Mouse (Mus musculus) limb, embryonic 13.5 days (tissue): ENCODE measurements around the gene Vmn1r203. TPM values are rescaled to one million over a fixed set of nuclear protein-coding genes. Genes with fewer than 3 reads are reported as not detected.
"Not testable (repeated sequence)": the region's sequence is repeated elsewhere in the genome, so short reads cannot be mapped to it uniquely, and the experiment has no call there.

Experiments
- ATAC-seq: fragments of 200-750 bp; cut with Nextera tagmentation; 2 replicates; pipeline ENCODE4 v1.8.0; 2017; ENCODE audit warnings: low read depth, moderate number of reproducible peaks, moderate TSS enrichment; ENCODE audit not compliant: low FRiP score
- H3K27ac ChIP-seq: fragments of 300-500 bp; sonication (generic); 2 replicates; pipeline ENCODE4 v1.5.1; 2015; ENCODE audit warnings: inconsistent platforms, mild to moderate bottlenecking, moderate library complexity
- H3K27me3 ChIP-seq: fragments of 300-500 bp; sonication (generic); 2 replicates; pipeline ENCODE4 v1.6.1; 2015; ENCODE audit warnings: mild to moderate bottlenecking, inconsistent platforms
- H3K36me3 ChIP-seq: fragments of 300-500 bp; sonication (generic); 2 replicates; pipeline ENCODE4 v1.6.1; 2015; ENCODE audit warnings: inconsistent platforms, mild to moderate bottlenecking, moderate library complexity
- H3K4me1 ChIP-seq: fragments of 300-500 bp; sonication (generic); 2 replicates; pipeline ENCODE4 v1.6.1; 2015; ENCODE audit warnings: inconsistent platforms
- H3K4me2 ChIP-seq: fragments of 300-500 bp; sonication (generic); replicated peaks from 2 replicates; pipeline ENCODE4 v1.6.1; 2015; ENCODE audit warnings: inconsistent platforms, mild to moderate bottlenecking, moderate library complexity
- H3K4me3 ChIP-seq: fragments of 300-500 bp; sonication (generic); 2 replicates; pipeline ENCODE4 v1.5.1; 2015; ENCODE audit warnings: moderate library complexity, mild to moderate bottlenecking, inconsistent platforms
- H3K9ac ChIP-seq: fragments of 300-500 bp; sonication (generic); 2 replicates; pipeline ENCODE4 v1.6.1; 2015; ENCODE audit warnings: mild to moderate bottlenecking, inconsistent platforms
- H3K9me3 ChIP-seq: fragments of 300-500 bp; sonication (generic); 2 replicates; pipeline ENCODE4 v1.6.1; 2016; ENCODE audit warnings: inconsistent platforms
- WGBS: fragments of 180-500 bp; shearing (Covaris S2); methylation state at CpG from one replicate; pipeline ENCODE4 v1.1.7; 2015; 5-methylcytosine and 5-hydroxymethylcytosine counted together
- polyA plus RNA-seq: library from polyadenylated mRNA; unstranded; fragments of >200 nt; fragmentation: Nextera tagmentation; extraction: Ambion mirVana; gene quantifications from 2 replicates; pipeline ENCODE4 v1.2.1, GENCODE M21; 2015

Vmn1r203 gene
- polyA plus RNA-seq = not detected in 2 replicates

DNA sequence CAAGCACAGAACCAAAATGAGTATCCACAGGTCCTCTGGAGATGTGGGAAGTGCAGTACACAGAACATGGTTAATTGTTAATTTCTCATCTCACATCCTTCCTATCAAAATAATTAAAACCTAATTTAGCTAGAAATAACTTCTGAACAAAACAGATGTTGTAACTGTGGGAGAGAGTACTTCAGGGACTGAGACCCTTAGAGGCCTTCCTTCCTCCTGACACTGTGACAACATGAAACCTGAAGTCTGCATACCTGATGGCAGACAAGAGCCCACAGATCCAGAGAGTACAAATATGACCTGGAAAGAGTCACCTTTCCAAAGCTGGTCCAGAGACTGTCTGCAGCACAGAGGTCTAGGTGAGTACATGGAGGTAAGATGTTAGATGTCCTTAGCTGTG is at the start of gene Vmn1r203:
Gene Vmn1r203, plus strand, starts transcription at position 301 of the 400 bp plus-strand sequence.
- ATAC-seq = no peak
- Histone ChIP-seq H3K27me3 (no peaks in the 10 kb centered on the region), H3K36me3 (no peaks in the 10 kb centered on the region)

DNA sequence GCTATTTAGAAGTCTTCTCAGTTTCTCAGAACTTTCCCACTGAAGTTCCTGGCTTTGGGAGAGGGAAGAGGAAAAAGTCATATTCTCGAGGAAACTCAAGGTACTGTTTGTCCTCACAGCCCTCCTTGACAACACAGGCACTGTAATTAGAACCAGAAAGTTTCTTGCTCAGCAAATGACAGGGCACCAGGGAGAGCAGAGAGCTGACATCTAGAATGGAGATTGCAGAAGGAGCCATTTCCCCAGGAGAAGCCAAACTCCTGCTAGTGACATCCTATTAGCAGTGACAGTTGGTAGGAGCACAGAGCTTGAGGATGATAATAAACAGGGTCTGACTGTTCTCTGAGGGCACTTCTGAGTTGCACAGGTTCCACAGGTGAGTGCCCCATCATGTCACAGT is 46.3 kb upstream of the Vmn1r203 start, which contains the start of gene Vmn1r201:
Gene Vmn1r201, plus strand, starts transcription at position 301 of the 400 bp plus-strand sequence.
- H3K4me3 ChIP-seq = no peak within 1 kb of the TSS

More for the DNA sequence above, at the start of gene Vmn1r203:
- Histone ChIP-seq H3K4me3 (no peak within 1 kb of the TSS), H3K4me1 (no peaks in the 10 kb centered on the region), H3K27ac (no peak within 1 kb of the TSS), H3K9me3 (no peaks in the 10 kb centered on the region), H3K4me2 (no peak within 1 kb of the TSS), H3K9ac (no peak within 1 kb of the TSS)

DNA sequence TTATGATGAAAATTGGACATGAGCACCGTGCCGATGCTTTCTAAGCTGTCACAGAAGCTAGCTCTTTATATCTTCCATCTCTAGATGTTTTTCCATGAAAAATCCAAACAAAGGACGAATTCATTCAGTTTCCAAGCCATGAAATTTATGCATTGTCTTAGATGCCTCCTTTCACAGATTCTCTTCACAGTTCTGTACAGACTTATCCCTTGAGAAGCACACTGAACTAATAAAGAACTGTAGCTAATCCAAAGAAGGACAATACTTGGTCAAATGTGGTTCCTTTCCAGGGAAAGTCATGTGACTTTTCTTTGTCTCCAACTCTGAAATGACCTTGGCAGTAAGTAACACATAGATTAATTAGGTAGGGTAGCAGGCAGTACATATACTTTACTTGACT is 15.5 kb upstream of the Vmn1r203 start:
- Histone ChIP-seq H3K36me3 (no peaks in the 10 kb centered on the region), H3K27me3 (no peaks in the 10 kb centered on the region), H3K4me1 (no peaks in the 10 kb centered on the region), H3K4me2 (no peak overlapping the region), H3K27ac (no peak overlapping the region), H3K9me3 (no peaks in the 10 kb centered on the region), H3K9ac (no peak overlapping the region), H3K4me3 (no peak overlapping the region)
- no peak for ATAC-seq
- WGBS = 74% methylated on average over 3 of the region's 3 CpGs

More for the DNA sequence above, 46.3 kb upstream of the Vmn1r203 start, which contains the start of gene Vmn1r201:
- Histone ChIP-seq H3K4me1 (no peaks in the 10 kb centered on the region), H3K9me3 (no peaks in the 10 kb centered on the region), H3K27ac (no peak within 1 kb of the TSS), H3K27me3 (no peaks in the 10 kb centered on the region), H3K4me2 (no peak within 1 kb of the TSS), H3K36me3 (no peaks in the 10 kb centered on the region), H3K9ac (no peak within 1 kb of the TSS)
- 42% methylated on average over 1 of the region's 1 CpGs for WGBS
- ATAC-seq = no peak

DNA sequence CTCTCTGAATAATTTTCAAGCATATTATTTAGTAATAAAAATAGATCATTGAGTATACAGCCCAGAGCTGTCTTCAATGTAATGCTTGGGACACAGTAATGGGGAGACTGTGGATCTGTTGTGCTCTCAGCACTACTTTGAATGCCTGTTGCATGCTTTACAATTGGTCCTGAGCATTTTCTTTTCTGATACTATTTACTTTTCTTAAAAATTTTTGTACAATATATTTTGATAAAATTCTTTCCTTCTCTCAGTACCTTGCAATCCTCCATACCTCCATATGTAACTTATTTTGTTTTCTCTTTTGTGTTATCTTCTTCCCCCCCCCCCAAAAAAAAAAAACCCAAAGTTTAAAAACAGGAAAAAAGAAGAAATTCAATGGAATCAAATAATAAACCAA is 12.6 kb upstream of the Vmn1r203 start, which contains the start of gene Vmn1r202:
Gene Vmn1r202, minus strand, starts transcription at position 101 of the 400 bp plus-strand sequence.
- Histone ChIP-seq H3K4me3 (no peak within 1 kb of the TSS), H3K27ac (no peak within 1 kb of the TSS), H3K36me3 (no peaks in the 10 kb centered on the region), H3K27me3 (no peaks in the 10 kb centered on the region), H3K9ac (no peak within 1 kb of the TSS), H3K4me2 (no peak within 1 kb of the TSS), H3K9me3 (no peaks in the 10 kb centered on the region), H3K4me1 (no peaks in the 10 kb centered on the region)
- ATAC-seq = no peak

DNA sequence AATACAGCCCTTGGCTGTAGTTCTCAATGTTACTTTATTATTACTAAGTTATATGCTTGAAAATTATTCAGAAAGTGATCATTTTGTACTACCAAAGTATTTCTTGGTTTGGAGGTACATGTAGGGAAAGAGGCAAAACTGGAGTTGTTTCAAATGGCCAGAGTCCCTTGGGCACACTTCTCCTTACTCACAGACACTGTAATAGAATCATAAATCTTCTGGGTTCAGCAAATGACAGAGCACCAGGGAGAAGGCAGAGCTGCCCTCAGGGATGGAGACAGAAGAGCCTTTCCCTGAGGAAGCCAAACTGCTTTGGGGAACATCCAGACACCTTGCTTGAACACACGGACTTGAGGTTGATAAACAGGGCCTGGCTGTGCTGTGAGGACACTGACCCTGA is 35.0 kb downstream of the Vmn1r203 start, which contains the start of gene Vmn1r204:
Gene Vmn1r204, plus strand, starts transcription at position 301 of the 400 bp plus-strand sequence.
- not testable (repeated sequence) for H3K27me3 ChIP-seq, H3K4me1 ChIP-seq, H3K9ac ChIP-seq, H3K36me3 ChIP-seq, ATAC-seq, H3K4me2 ChIP-seq, H3K4me3 ChIP-seq, H3K27ac ChIP-seq, H3K9me3 ChIP-seq
- 52% methylated on average over 1 of the region's 1 CpGs for WGBS

DNA sequence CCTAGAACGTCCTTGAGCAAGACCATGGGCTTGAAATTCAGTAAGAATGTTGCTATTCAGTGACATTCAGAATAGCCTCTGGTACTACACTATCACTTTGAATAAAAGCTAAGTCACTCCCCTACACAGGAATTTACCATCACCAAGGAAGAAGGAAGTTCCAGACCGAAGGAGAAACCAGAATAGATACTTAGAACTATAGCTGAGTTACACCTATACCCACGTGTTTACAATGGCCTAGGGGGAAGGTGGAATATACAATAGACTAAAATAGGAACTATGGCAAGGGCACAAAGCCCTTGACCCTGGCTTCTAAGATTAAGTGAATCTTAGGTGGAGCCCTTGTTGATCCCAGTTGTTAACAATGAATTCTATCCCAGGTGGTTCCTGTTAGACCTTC is 57.0 kb downstream of the Vmn1r203 start:
- 76% methylated on average over 3 of the region's 3 CpGs for WGBS
- not testable (repeated sequence) for ATAC-seq, H3K9ac ChIP-seq, H3K9me3 ChIP-seq, H3K27ac ChIP-seq, H3K4me2 ChIP-seq, H3K4me1 ChIP-seq, H3K27me3 ChIP-seq, H3K36me3 ChIP-seq, H3K4me3 ChIP-seq

Other genes with a start within 250 kb of the Vmn1r203 start
- gene Vmn1r195, start 247.6 kb upstream of the Vmn1r203 start, polyA plus RNA-seq = not detected in 2 replicates
- gene Vmn1r196, start 228.2 kb upstream of the Vmn1r203 start, polyA plus RNA-seq = not detected in 2 replicates
- gene Vmn1r197, start 193.5 kb upstream of the Vmn1r203 start, polyA plus RNA-seq = not detected in 2 replicates
- not detected in 2 replicates for gene Vmn1r198, start 167.8 kb upstream of the Vmn1r203 start, polyA plus RNA-seq
- not detected in 2 replicates for gene Vmn1r199, start 138.3 kb upstream of the Vmn1r203 start, polyA plus RNA-seq
- gene Vmn1r200, start 127.7 kb upstream of the Vmn1r203 start, polyA plus RNA-seq = not detected in 2 replicates
- not detected in 2 replicates for gene Vmn1r201, start 46.2 kb upstream of the Vmn1r203 start, polyA plus RNA-seq
- gene Vmn1r202, start 12.7 kb upstream of the Vmn1r203 start, polyA plus RNA-seq = not detected in 2 replicates
- not detected in 2 replicates for gene Vmn1r204, start 35.1 kb downstream of the Vmn1r203 start, polyA plus RNA-seq
- gene Vmn1r205, start 74.9 kb downstream of the Vmn1r203 start, polyA plus RNA-seq = not detected in 2 replicates
- not detected in 2 replicates for gene Vmn1r206, start 106.1 kb downstream of the Vmn1r203 start, polyA plus RNA-seq
- not detected in 2 replicates for gene Vmn1r207-ps, start 211.5 kb downstream of the Vmn1r203 start, polyA plus RNA-seq